Mouse (Mus musculus): Measurements from ENCODE around the gene Arpc1b.

- TF ChIP-seq CTCF (IDR thresholded peaks at IDR 0.05) (no peak), EP300 (IDR thresholded peaks at IDR 0.05) (no peak)
Measured at GRCm38 (mm10) chr5:145129124-145129523, 15.1 kb downstream of the Arpc1b start.
